Mouse (Mus musculus): ENCODE data around the gene Gm21860.
"Not testable (repeated sequence)": the region's sequence is repeated elsewhere in the genome, so short reads cannot be mapped to it uniquely, and the experiment has no call there.

Gm21860 gene

GRCm38 (mm10) chrY:90754721-90755120 is at the start of gene Gm21860:
TSS of gene Gm21860 (minus strand) at chrY:90754821.
- DNase-seq (ENCODE audit: low read depth, low spot score): not testable (repeated sequence)

GRCm38 (mm10) chrY:90784438-90784837 is 29.8 kb upstream of the Gm21860 start, which contains the start of gene Gm47283:
TSS of gene Gm47283 (plus strand) at chrY:90784738.
- DNase-seq (ENCODE audit: low read depth, low spot score): not testable (repeated sequence)

GRCm38 (mm10) chrY:90745256-90745655 is 9.4 kb downstream of the Gm21860 start:
- DNase-seq (ENCODE audit: low read depth, low spot score): not testable (repeated sequence)

- DNase-seq (ENCODE audit: low read depth, low spot score): peak; percentile 21
These were observed 10.1 kb downstream of the Gm21860 start for GRCm38 (mm10) chrY:90744381-90744981.

GRCm38 (mm10) chrY:90743811-90744220 is 10.8 kb downstream of the Gm21860 start:
- no peak for DNase-seq (ENCODE audit: low read depth, low spot score)

- not testable (repeated sequence) for DNase-seq (ENCODE audit: low read depth, low spot score)
These were observed 11.4 kb downstream of the Gm21860 start for GRCm38 (mm10) chrY:90743053-90743810.

- DNase-seq (ENCODE audit: low read depth, low spot score): not testable (repeated sequence)
These were observed 12.2 kb downstream of the Gm21860 start for GRCm38 (mm10) chrY:90742261-90743052.

GRCm38 (mm10) chrY:90741452-90742260 is 13.0 kb downstream of the Gm21860 start:
- peak; percentile 91 for DNase-seq (ENCODE audit: low read depth, low spot score)

GRCm38 (mm10) chrY:90741006-90741405 is 13.6 kb downstream of the Gm21860 start:
- DNase-seq (ENCODE audit: low read depth, low spot score): peak; percentile 92

GRCm38 (mm10) chrY:90740013-90740561 is 14.5 kb downstream of the Gm21860 start:
- peak; percentile 92 for DNase-seq (ENCODE audit: low read depth, low spot score)

- DNase-seq (ENCODE audit: low read depth, low spot score): peak; percentile 87
These were observed 15.0 kb downstream of the Gm21860 start for GRCm38 (mm10) chrY:90739531-90740012.

GRCm38 (mm10) chrY:90738841-90739530 is 15.6 kb downstream of the Gm21860 start:
- DNase-seq (ENCODE audit: low read depth, low spot score): peak; percentile 87

GRCm38 (mm10) chrY:90738431-90738680 is 16.3 kb downstream of the Gm21860 start:
- no peak for DNase-seq (ENCODE audit: low read depth, low spot score)

GRCm38 (mm10) chrY:90737606-90738430 is 16.8 kb downstream of the Gm21860 start:
- DNase-seq (ENCODE audit: low read depth, low spot score): peak; percentile 51

GRCm38 (mm10) chrY:90736217-90737000 is 18.2 kb downstream of the Gm21860 start:
- peak; percentile 80 for DNase-seq (ENCODE audit: low read depth, low spot score)

GRCm38 (mm10) chrY:90735181-90735895 is 19.3 kb downstream of the Gm21860 start:
- DNase-seq (ENCODE audit: low read depth, low spot score): peak; percentile 84

GRCm38 (mm10) chrY:90734334-90734696 is 20.3 kb downstream of the Gm21860 start:
- DNase-seq (ENCODE audit: low read depth, low spot score): peak; percentile 98

GRCm38 (mm10) chrY:90733656-90734333 is 20.8 kb downstream of the Gm21860 start:
- peak; percentile 57 for DNase-seq (ENCODE audit: low read depth, low spot score)

Measured in ES-CJ7 (cell line).